Comparison of ENCODE assay signal across 13 mouse cellular contexts in the genomic region with DNA sequence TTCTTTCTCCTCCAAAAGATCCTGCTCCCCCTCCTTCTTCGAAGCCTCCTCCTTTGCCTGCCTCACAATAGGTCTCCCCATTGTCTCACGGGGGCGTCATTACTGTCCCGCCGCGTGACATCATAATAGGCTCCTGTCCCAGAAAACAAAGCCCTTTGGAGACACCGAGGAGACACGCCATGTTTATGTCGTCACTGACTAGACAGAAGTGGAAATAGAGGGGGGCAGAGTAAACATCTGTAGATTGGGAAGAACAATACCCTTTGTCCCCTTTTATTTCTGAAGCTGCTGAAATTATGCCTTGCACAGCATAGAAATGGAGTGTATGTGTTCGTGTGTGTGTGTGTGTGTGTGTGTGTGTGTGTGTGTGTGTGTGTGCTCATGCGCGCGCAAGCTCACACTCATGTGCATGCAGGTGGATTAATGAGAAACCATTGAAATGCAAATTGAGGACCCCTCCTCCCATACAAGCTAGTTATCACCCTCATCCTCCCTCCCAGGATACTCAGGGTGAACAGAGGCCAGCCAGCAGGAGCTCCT.
DNase-seq lines count a peak whose midpoint lies in the region; ATAC-seq lines count a peak whose summit lies in the region.
"Had no signal": no experiment of that assay in that cellular context is flagged by ENCODE, and none has a peak within 500 bp of the region (broad histone marks: within the 10 kb centered on the region; RNA-seq: fewer than 3 reads in every experiment).

No protein-coding gene starts in this region.

- H3K4me2 ChIP-seq in embryonic facial prominence, embryonic 12.5 days (replicated peaks) = 0 out of 2 replicates have a peak overlapping the region, but pooled peaks have one; percentile 9
- peak overlapping the region; percentile 50 for H3K4me2 ChIP-seq in hindbrain, embryonic 16.5 days (ENCODE audit: low read length)
- peak overlapping the region; percentile 47 for H3K4me2 ChIP-seq in neural tube, embryonic 15.5 days
- H3K4me2 ChIP-seq: liver, embryonic 13.5 days had no signal

- peak; percentile 63 for DNase-seq in left cerebral cortex, adult 11 months (ENCODE audit: low spot score)
- no peak for DNase-seq in left cerebral cortex, adult 18-20 months (ENCODE audit: low spot score in 2 of 2)
- DNase-seq in heart, adult 11 months = no peak
- no peak for DNase-seq in heart, adult 8-10 months (ENCODE audit: low spot score)
- no peak for DNase-seq in natural killer cell, adult 2 months (ENCODE audit: low spot score in 2 of 2)
- DNase-seq: gastrocnemius, adult 2 months; kidney, postnatal 36 days; liver, embryonic 13.5 days; thymus, postnatal 36 days had no signal

- WGBS in embryonic facial prominence, embryonic 12.5 days = 5% methylated on average over 13 of the region's 13 CpGs
- 6% methylated on average over 13 of the region's 13 CpGs for WGBS in hindbrain, embryonic 16.5 days
- WGBS in neural tube, embryonic 15.5 days = 2% methylated on average over 13 of the region's 13 CpGs

- no peaks in the 10 kb centered on the region for H3K9me3 ChIP-seq in embryonic facial prominence, embryonic 12.5 days
- H3K9me3 ChIP-seq in hindbrain, embryonic 16.5 days (ENCODE audit: control insufficient read depth, low read length) = no peaks in the 10 kb centered on the region
- H3K9me3 ChIP-seq in neural tube, embryonic 15.5 days (replicated peaks) = no peaks in the 10 kb centered on the region
- H3K9me3 ChIP-seq: liver, embryonic 13.5 days; megakaryocyte, embryonic 14.5 days had no signal

- H3K9ac ChIP-seq in embryonic facial prominence, embryonic 12.5 days = no peak overlapping the region
- H3K9ac ChIP-seq in hindbrain, embryonic 16.5 days (ENCODE audit: low read depth, low read length) = peak overlapping the region; percentile 56
- no peak overlapping the region; the same call in 1 of the 2 replicates for H3K9ac ChIP-seq in neural tube, embryonic 15.5 days (replicated peaks)
- H3K9ac ChIP-seq: liver, embryonic 13.5 days had no signal

- H3K27ac ChIP-seq in embryonic facial prominence, embryonic 12.5 days = no peak overlapping the region
- H3K27ac ChIP-seq in hindbrain, embryonic 16.5 days (ENCODE audit: low read depth, low read length) = peak overlapping the region; percentile 79
- H3K27ac ChIP-seq in neural tube, embryonic 15.5 days (replicated peaks) = peak overlapping the region; percentile 69
- H3K27ac ChIP-seq: gastrocnemius, adult 2 months; liver, embryonic 13.5 days had no signal

- no peaks in the 10 kb centered on the region for H3K4me1 ChIP-seq in embryonic facial prominence, embryonic 12.5 days
- peaks cover 11% of the 10 kb centered on the region; the same call in 1 of the 2 replicates for H3K4me1 ChIP-seq in hindbrain, embryonic 16.5 days (ENCODE audit: control insufficient read depth, insufficient read depth, low read depth, low read length)
- H3K4me1 ChIP-seq in neural tube, embryonic 15.5 days = peaks cover 30% of the 10 kb centered on the region
- H3K4me1 ChIP-seq: liver, embryonic 13.5 days; megakaryocyte, embryonic 14.5 days had no signal

- 0 out of 2 replicates have a peak overlapping the region, but pooled peaks have one; percentile 1 for H3K4me3 ChIP-seq in embryonic facial prominence, embryonic 12.5 days
- H3K4me3 ChIP-seq in hindbrain, embryonic 16.5 days (ENCODE audit: low read length) = peak overlapping the region; percentile 19
- 0 out of 2 replicates have a peak overlapping the region, but pooled peaks have one; percentile 0 for H3K4me3 ChIP-seq in neural tube, embryonic 15.5 days (replicated peaks)
- H3K4me3 ChIP-seq: gastrocnemius, adult 2 months; liver, embryonic 13.5 days; megakaryocyte, embryonic 14.5 days had no signal

- ATAC-seq in embryonic facial prominence, embryonic 12.5 days (ENCODE audit: insufficient number of reproducible peaks, insufficient read depth, low FRiP score, low TSS enrichment) = no peak
- peak; percentile 50 for ATAC-seq in hindbrain, embryonic 16.5 days
- peak; percentile 53; the same call in 1 of the 2 replicates for ATAC-seq in neural tube, embryonic 15.5 days (ENCODE audit: low FRiP score)

- H3K36me3 ChIP-seq in embryonic facial prominence, embryonic 12.5 days = no peaks in the 10 kb centered on the region
- no peaks in the 10 kb centered on the region for H3K36me3 ChIP-seq in hindbrain, embryonic 16.5 days (ENCODE audit: control insufficient read depth, insufficient read depth, low read length)
- H3K36me3 ChIP-seq in neural tube, embryonic 15.5 days = no peaks in the 10 kb centered on the region
- H3K36me3 ChIP-seq: liver, embryonic 13.5 days had no signal

- peaks cover 27% of the 10 kb centered on the region for H3K27me3 ChIP-seq in embryonic facial prominence, embryonic 12.5 days
- 0 out of 2 replicates have a peak, but pooled peaks cover 4% of the 10 kb centered on the region for H3K27me3 ChIP-seq in hindbrain, embryonic 16.5 days (replicated peaks; ENCODE audit: control insufficient read depth, insufficient read depth, low read length)
- H3K27me3 ChIP-seq in neural tube, embryonic 15.5 days (replicated peaks) = peaks cover 12% of the 10 kb centered on the region
